Mouse (Mus musculus) CH12.LX (cell line): ENCODE data around the gene Gm20388.

Experiments used
- CHD2 ChIP-seq: IDR thresholded peaks from 2 replicates; pipeline ENCODE4 v1.6.1; 2011; ENCODE audit warnings: low read length, improper control_type of control experiment
- CTCF ChIP-seq, 2 experiments: IDR thresholded peaks in 1 of 2; conservative IDR thresholded peaks in 1 of 2; 2 replicates each; pipeline ENCODE4 v1.5.1; 2011 to 2012; ENCODE audit warnings: low read depth in 2 of 2, low read length in 2 of 2, improper control_type of control experiment in 1 of 2, inconsistent platforms in 1 of 2, mild to moderate bottlenecking in 1 of 2, moderate library complexity in 1 of 2
- EP300 ChIP-seq: IDR thresholded peaks from 2 replicates; pipeline ENCODE4 v1.6.1; 2011; ENCODE audit warnings: low read length, improper control_type of control experiment
- MEF2A ChIP-seq: IDR thresholded peaks from 2 replicates; pipeline ENCODE4 v1.6.1; 2014; ENCODE audit warnings: low read depth, mild to moderate bottlenecking, inconsistent platforms, low read length, improper control_type of control experiment, borderline replicate concordance
- TBP ChIP-seq: conservative IDR thresholded peaks from 2 replicates; pipeline ENCODE4 v1.6.1; 2011; ENCODE audit warnings: low read depth, low read length, improper control_type of control experiment

GRCm38 (mm10) chr8:122554786-122555185 lies 2644.1 kb downstream of the Gm20388 start:
- TF ChIP-seq CTCF (conservative IDR thresholded peaks at IDR 0.05 in 1 of 2, IDR thresholded peaks at IDR 0.05 in 1 of 2; ENCODE audit: low read depth in 2 of 2, low read length in 2 of 2): no peak
- TF ChIP-seq EP300: no peak
- no peak for TF ChIP-seq CHD2
- TF ChIP-seq TBP: no peak
- TF ChIP-seq MEF2A: no peak
